Mouse (Mus musculus) activated CD4-positive, CD25-positive, alpha-beta regulatory T cell, adult 4 months (primary cell): Measurements from ENCODE around the gene Alad. TPM values are rescaled to one million over a fixed set of nuclear protein-coding genes. Genes with fewer than 3 reads are reported as not detected.
"Not testable (repeated sequence)": the region's sequence is repeated elsewhere in the genome, so short reads cannot be mapped to it uniquely, and the experiment has no call there.

ENCODE experiments used
- ATAC-seq: one replicate; pipeline ENCODE4 v1.8.0; 2017
- polyA plus RNA-seq, 2 experiments: library from polyadenylated mRNA; unstranded; fragments of 100-300 nt; shearing (Covaris generic); gene quantifications; one replicate each; pipeline ENCODE4 v1.2.1; 2017

The Alad gene
- polyA plus RNA-seq, 2 experiments from 2014 or later = 68.8 to 82.3 TPM

GRCm38 (mm10) chr4:62485450-62486161, 34.1 kb downstream of the Alad start:
- no peak for ATAC-seq

- ATAC-seq = no peak
Observed at GRCm38 (mm10) chr4:62484928-62485327, 34.8 kb downstream of the Alad start.

- ATAC-seq = peak; percentile 67
Observed at GRCm38 (mm10) chr4:62480709-62481605, 38.8 kb downstream of the Alad start.

- peak; percentile 58 for ATAC-seq
Observed at GRCm38 (mm10) chr4:62479937-62480708, 39.6 kb downstream of the Alad start, which contains the start of gene Bspry. Gene Bspry (plus strand): TSS chr4:62480053.

- not testable (repeated sequence) for ATAC-seq
Observed at GRCm38 (mm10) chr4:62479593-62479936, 40.2 kb downstream of the Alad start.

- ATAC-seq = no peak
Observed at GRCm38 (mm10) chr4:62477542-62478244, 42.0 kb downstream of the Alad start.

GRCm38 (mm10) chr4:62475793-62476192, 43.9 kb downstream of the Alad start:
- ATAC-seq = peak; percentile 76

GRCm38 (mm10) chr4:62475131-62475530, 44.6 kb downstream of the Alad start:
- ATAC-seq = no peak

- no peak for ATAC-seq
Observed at GRCm38 (mm10) chr4:62472071-62472470, 47.6 kb downstream of the Alad start.

GRCm38 (mm10) chr4:62470598-62471051, 49.1 kb downstream of the Alad start, which contains the start of gene Wdr31:
Gene Wdr31 (minus strand): TSS chr4:62470896.
- ATAC-seq = peak; percentile 88

- ATAC-seq = no peak
Observed at GRCm38 (mm10) chr4:62468158-62468557, 51.6 kb downstream of the Alad start.

GRCm38 (mm10) chr4:62463124-62463523, 56.6 kb downstream of the Alad start:
- ATAC-seq = no peak

- no peak for ATAC-seq
Observed at GRCm38 (mm10) chr4:62460348-62460747, 59.4 kb downstream of the Alad start.

Other genes with a start within 250 kb of the Alad start
- 10 to 100 TPM; 36.9 to 38.3 TPM for gene Fkbp15, start 159.4 kb downstream of the Alad start, polyA plus RNA-seq
- gene Slc31a1, start 159.2 kb downstream of the Alad start, polyA plus RNA-seq = 10 to 100 TPM in 1 of 2 experiments, 1 to 10 TPM in 1; 9.7 to 11.0 TPM
- gene Cdc26, start 111.3 kb downstream of the Alad start, polyA plus RNA-seq = 10 to 100 TPM; 66.2 to 78.3 TPM
- 10 to 100 TPM; 16.4 to 17.5 TPM for gene Prpf4, start 111.1 kb downstream of the Alad start, polyA plus RNA-seq
- gene Rnf183, start 84.7 kb downstream of the Alad start, polyA plus RNA-seq = under 1 TPM in 1 of 2 experiments, not detected in 1; 0.44 TPM
- under 1 TPM in 1 of 2 experiments, not detected in 1; 0.33 TPM for gene Wdr31, start 49.0 kb downstream of the Alad start, polyA plus RNA-seq
- 1 to 10 TPM; 1.0 to 2.1 TPM for gene Bspry, start 39.9 kb downstream of the Alad start, polyA plus RNA-seq
- gene Hdhd3, start 16.5 kb downstream of the Alad start, polyA plus RNA-seq = 1 to 10 TPM; 1.1 to 2.4 TPM
- 10 to 100 TPM; 31.6 to 33.3 TPM for gene Pole3, start 5.2 kb upstream of the Alad start, polyA plus RNA-seq
- under 1 TPM; 0.25 to 0.62 TPM for gene 4933430I17Rik, start 5.5 kb upstream of the Alad start, polyA plus RNA-seq
- 10 to 100 TPM; 45.2 to 51.1 TPM for gene Rgs3, start 39.9 kb upstream of the Alad start, polyA plus RNA-seq